Comparison of ENCODE assay signal across 33 mouse cellular contexts in the genomic region with DNA sequence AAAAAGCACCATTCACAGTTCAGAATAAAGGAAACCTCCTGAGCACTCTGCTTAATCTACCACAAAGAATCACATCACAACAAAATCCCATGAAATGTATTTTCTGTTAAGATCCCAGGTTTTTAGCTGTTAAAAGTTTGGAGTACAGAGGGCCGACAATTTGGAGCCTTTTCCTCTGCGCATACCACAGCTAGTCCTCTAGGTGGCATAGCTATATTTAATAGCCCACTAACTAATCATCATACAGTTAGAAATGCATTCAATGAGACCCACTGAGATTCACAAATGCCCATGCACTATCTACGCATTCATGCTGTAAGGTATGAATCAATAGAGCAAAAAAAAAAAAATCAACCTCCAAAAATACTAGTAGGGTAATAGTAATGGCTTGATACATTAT. TPM values are rescaled to one million over a fixed set of nuclear protein-coding genes. Genes with fewer than 3 reads are reported as not detected.
DNase-seq lines count a peak whose midpoint lies in the region; ATAC-seq and TF ChIP-seq lines count a peak whose summit lies in the region.
"Had no signal": no experiment of that assay in that cellular context is flagged by ENCODE, and none has a peak within 500 bp of the region (broad histone marks: within the 10 kb centered on the region; RNA-seq: fewer than 3 reads in every experiment).

No protein-coding gene starts in this region.

- no peak for ATAC-seq in liver, postnatal 0 days
- no peak for ATAC-seq in liver, embryonic 12.5 days
- ATAC-seq: midbrain, embryonic 13.5 days had no signal

- H3K9me3 ChIP-seq in liver, postnatal 0 days (ENCODE audit: low read length): no peaks in the 10 kb centered on the region
- H3K9me3 ChIP-seq in liver, embryonic 12.5 days (replicated peaks): no peaks in the 10 kb centered on the region
- H3K9me3 ChIP-seq: embryonic facial prominence, embryonic 13.5 days; forebrain, embryonic 12.5 days; limb, embryonic 13.5 days; liver, embryonic 13.5 days; megakaryocyte, embryonic 14.5 days; midbrain, embryonic 13.5 days; neural tube, embryonic 12.5 days; stomach, embryonic 15.5 days had no signal

- no peak overlapping the region for H3K4me3 ChIP-seq in liver, postnatal 0 days (ENCODE audit: low read depth, low read length)
- H3K4me3 ChIP-seq in liver, embryonic 12.5 days: no peak overlapping the region
- H3K4me3 ChIP-seq: embryonic facial prominence, embryonic 13.5 days; erythroblast, embryonic 14.5 days; forebrain, embryonic 12.5 days; heart, embryonic 12.5 days; limb, embryonic 13.5 days; liver, embryonic 13.5 days; megakaryocyte, embryonic 14.5 days; midbrain, embryonic 13.5 days; neural tube, embryonic 12.5 days; stomach, embryonic 15.5 days had no signal

- no peak overlapping the region for H3K27ac ChIP-seq in liver, postnatal 0 days (ENCODE audit: low read depth)
- no peak overlapping the region for H3K27ac ChIP-seq in liver, embryonic 12.5 days
- H3K27ac ChIP-seq: embryonic facial prominence, embryonic 13.5 days; forebrain, embryonic 12.5 days; limb, embryonic 13.5 days; liver, embryonic 13.5 days; midbrain, embryonic 13.5 days; neural tube, embryonic 12.5 days; stomach, embryonic 15.5 days had no signal

- TF ChIP-seq CTCF in liver, postnatal 0 days (IDR thresholded peaks at IDR 0.05; ENCODE audit: low read depth): peak; percentile 11; the same call in 1 of the 2 replicates

- no peaks in the 10 kb centered on the region for H3K4me1 ChIP-seq in liver, postnatal 0 days (ENCODE audit: insufficient read depth)
- H3K4me1 ChIP-seq in liver, embryonic 12.5 days: no peaks in the 10 kb centered on the region
- H3K4me1 ChIP-seq: embryonic facial prominence, embryonic 13.5 days; forebrain, embryonic 12.5 days; heart, embryonic 12.5 days; limb, embryonic 13.5 days; liver, embryonic 13.5 days; midbrain, embryonic 13.5 days; neural tube, embryonic 12.5 days; stomach, embryonic 15.5 days had no signal

- TF ChIP-seq EP300 in liver, postnatal 0 days (IDR thresholded peaks at IDR 0.05; ENCODE audit: low read depth): no peak

- H3K27me3 ChIP-seq in liver, postnatal 0 days (ENCODE audit: insufficient read depth, low read length): no peaks in the 10 kb centered on the region
- no peaks in the 10 kb centered on the region for H3K27me3 ChIP-seq in liver, embryonic 12.5 days (replicated peaks)
- no peaks in the 10 kb centered on the region for H3K27me3 ChIP-seq in splenic B cell, adult 2 months (ENCODE audit: control insufficient read depth, insufficient read depth, low read length, poor library complexity, severe bottlenecking)
- H3K27me3 ChIP-seq: embryonic facial prominence, embryonic 13.5 days; forebrain, embryonic 12.5 days; heart, embryonic 12.5 days; limb, embryonic 13.5 days; liver, embryonic 13.5 days; megakaryocyte, embryonic 14.5 days; midbrain, embryonic 13.5 days; neural tube, embryonic 12.5 days; stomach, embryonic 15.5 days had no signal

- H3K4me2 ChIP-seq in liver, postnatal 0 days (ENCODE audit: low read depth, low read length): no peak overlapping the region
- no peak overlapping the region for H3K4me2 ChIP-seq in liver, embryonic 12.5 days
- H3K4me2 ChIP-seq: embryonic facial prominence, embryonic 13.5 days; forebrain, embryonic 12.5 days; heart, embryonic 12.5 days; limb, embryonic 13.5 days; liver, embryonic 13.5 days; lung, embryonic 14.5 days; midbrain, embryonic 13.5 days; neural tube, embryonic 12.5 days; stomach, embryonic 15.5 days had no signal

- WGBS in liver, postnatal 0 days (ENCODE audit: insufficient replicate concordance): 60% methylated on average over 3 of the region's 3 CpGs
- 66% methylated on average over 3 of the region's 3 CpGs for WGBS in liver, embryonic 12.5 days (ENCODE audit: insufficient replicate concordance)

- peak; percentile 9 for DNase-seq in heart, adult 11 months
- DNase-seq in heart, adult 8-10 months (ENCODE audit: low spot score): no peak
- no peak for DNase-seq in liver, postnatal 0 days
- peak; percentile 10 for DNase-seq in MEL-GATA-1-ER (ENCODE audit: extremely low read depth, low read depth)
- peak; percentile 22 for DNase-seq in splenic B cell, adult 2 months (ENCODE audit: low read depth, low spot score)
- no peak for DNase-seq in embryo, embryonic 10 days (ENCODE audit: low spot score)
- DNase-seq in kidney, postnatal 36 days: no peak
- DNase-seq: adrenal gland, postnatal 36 days; cerebellum, adult 11-12 months; cerebellum, postnatal 10 days; embryo, embryonic 11 days; heart, postnatal 10 days; kidney, adult 11 months; liver, embryonic 13.5 days; lung, embryonic 14.5 days; right cerebral cortex, postnatal 4 days; thymus, postnatal 25 days had no signal

- no peak overlapping the region for H3K9ac ChIP-seq in liver, postnatal 0 days (replicated peaks)
- no peak overlapping the region for H3K9ac ChIP-seq in liver, embryonic 12.5 days
- H3K9ac ChIP-seq: embryonic facial prominence, embryonic 13.5 days; forebrain, embryonic 12.5 days; heart, embryonic 12.5 days; limb, embryonic 13.5 days; liver, embryonic 13.5 days; lung, embryonic 14.5 days; midbrain, embryonic 13.5 days; neural tube, embryonic 12.5 days; stomach, embryonic 15.5 days had no signal

- no peaks in the 10 kb centered on the region for H3K36me3 ChIP-seq in liver, postnatal 0 days (replicated peaks; ENCODE audit: insufficient read depth, low read length)
- no peaks in the 10 kb centered on the region for H3K36me3 ChIP-seq in liver, embryonic 12.5 days
- no peaks in the 10 kb centered on the region for H3K36me3 ChIP-seq in splenic B cell, adult 2 months (ENCODE audit: control insufficient read depth, insufficient read depth, low read length, poor library complexity, severe bottlenecking)
- H3K36me3 ChIP-seq: embryonic facial prominence, embryonic 13.5 days; forebrain, embryonic 12.5 days; heart, embryonic 12.5 days; limb, embryonic 13.5 days; liver, embryonic 13.5 days; midbrain, embryonic 13.5 days; neural tube, embryonic 12.5 days; stomach, embryonic 15.5 days had no signal

RNA-seq across cellular contexts. Expression of a gene that starts 33.9 kb away (rescaled TPM):
- total RNA-seq in heart, adult 8-10 months (2022): under 1 TPM in 2 of 4 experiments, not detected in 2; 0.24 to 0.63 TPM
- 0.73 and 1.2 TPM in 2 replicates for polyA plus RNA-seq in liver, postnatal 0 days (2015; fragmentation: Nextera tagmentation; extraction: Ambion mirVana)
- polyA plus RNA-seq in liver, embryonic 12.5 days (2016; fragmentation: Nextera tagmentation; extraction: Ambion mirVana): 0.12 and 0.20 TPM in 2 replicates
- total RNA-seq: layer of hippocampus, adult 18-20 months; layer of hippocampus, postnatal 25 days; left cerebral cortex, postnatal 10 days had no signal
- polyA plus RNA-seq: embryonic facial prominence, embryonic 13.5 days; erythroblast, embryonic 14.5 days; forebrain, embryonic 12.5 days; heart, embryonic 12.5 days; hindbrain, embryonic 11.5 days; midbrain, embryonic 13.5 days; neural tube, embryonic 12.5 days had no signal

RNA-seq across cellular contexts. Expression of a gene that starts 51.2 kb away (rescaled TPM):
- total RNA-seq in heart, adult 8-10 months (2022): under 1 TPM in 2 of 4 experiments, not detected in 2; 0.14 to 0.28 TPM
- 1.4 and 1.6 TPM in 2 replicates for polyA plus RNA-seq in liver, postnatal 0 days (2015; fragmentation: Nextera tagmentation; extraction: Ambion mirVana)
- polyA plus RNA-seq in liver, embryonic 12.5 days (2016; fragmentation: Nextera tagmentation; extraction: Ambion mirVana): 0.15 and 0.18 TPM in 2 replicates
- total RNA-seq: adrenal gland, adult 18-20 months; gastrocnemius, adult 8-10 months; layer of hippocampus, adult 18-20 months; layer of hippocampus, postnatal 25 days; left cerebral cortex, postnatal 10 days had no signal
- polyA plus RNA-seq: embryonic facial prominence, embryonic 13.5 days; erythroblast, embryonic 14.5 days; forebrain, embryonic 12.5 days; heart, embryonic 12.5 days; hindbrain, embryonic 11.5 days; limb, embryonic 13.5 days; midbrain, embryonic 13.5 days; neural tube, embryonic 12.5 days had no signal

Comparison
In these comparisons a context has a peak if more than half of its experiments do, and no peak if none do; other contexts are left out.
1. DNase-seq: peak in heart, adult 11 months (single experiment), MEL-GATA-1-ER (single experiment) and splenic B cell, adult 2 months (single experiment); none in heart, adult 8-10 months (single experiment), liver, postnatal 0 days (single experiment), embryo, embryonic 10 days (single experiment) and kidney, postnatal 36 days (0 of 2).